20 mouse cellular contexts compared by ENCODE assay signal in the genomic region with DNA sequence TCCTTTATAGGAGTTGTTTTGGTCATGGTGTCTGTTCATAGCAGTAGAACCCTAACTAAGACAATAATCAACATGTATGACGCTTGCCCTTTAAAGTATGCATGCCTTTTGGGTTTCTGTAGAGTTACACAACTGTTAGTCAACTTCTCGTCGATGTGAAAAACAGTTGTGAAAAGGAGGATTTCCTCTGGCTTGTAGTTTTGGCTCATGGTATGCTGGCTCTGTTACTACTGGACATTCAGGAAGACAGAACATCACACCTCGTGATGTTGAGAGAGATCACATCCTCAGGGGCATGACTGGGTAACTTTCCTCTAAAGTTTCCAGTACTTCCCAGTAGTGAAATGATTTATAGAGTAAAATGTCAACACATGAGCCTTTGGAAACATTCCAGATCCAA.
"Had no signal": no experiment of that assay in that cellular context is flagged by ENCODE, and none has a peak within 500 bp of the region (broad histone marks: within the 10 kb centered on the region; RNA-seq: fewer than 3 reads in every experiment).

No protein-coding gene starts in this region.

- H3K36me3 ChIP-seq: limb, embryonic 10.5 days; limb, embryonic 13.5 days; liver, embryonic 12.5 days; liver, embryonic 15.5 days; lung, embryonic 15.5 days; midbrain, embryonic 12.5 days; midbrain, embryonic 15.5 days; neural tube, embryonic 13.5 days had no signal

- H3K4me3 ChIP-seq: layer of hippocampus, adult 2 months; limb, embryonic 10.5 days; limb, embryonic 13.5 days; liver, embryonic 12.5 days; liver, embryonic 15.5 days; lung, embryonic 15.5 days; midbrain, embryonic 12.5 days; midbrain, embryonic 15.5 days; myocyte; neural tube, embryonic 13.5 days had no signal

- H3K4me2 ChIP-seq: limb, embryonic 13.5 days; liver, embryonic 12.5 days; liver, embryonic 15.5 days; lung, embryonic 15.5 days; midbrain, embryonic 12.5 days; midbrain, embryonic 15.5 days; neural tube, embryonic 13.5 days had no signal

- H3K9ac ChIP-seq: limb, embryonic 13.5 days; liver, embryonic 12.5 days; liver, embryonic 15.5 days; lung, embryonic 15.5 days; midbrain, embryonic 12.5 days; midbrain, embryonic 15.5 days; neural tube, embryonic 13.5 days had no signal

- DNase-seq: kidney, adult 18-20 months; kidney, postnatal 10 days; layer of hippocampus, adult 9-11 months; liver; lung, adult 18-20 months; lung, postnatal 14 days; retina, postnatal 1 day; right cerebral cortex, postnatal 25 days; thymus, adult 18-20 months; thymus, postnatal 36 days had no signal

- H3K9me3 ChIP-seq: limb, embryonic 10.5 days; limb, embryonic 13.5 days; liver, embryonic 12.5 days; liver, embryonic 15.5 days; lung, embryonic 15.5 days; midbrain, embryonic 12.5 days; midbrain, embryonic 15.5 days; neural tube, embryonic 13.5 days had no signal

- ATAC-seq: liver, embryonic 12.5 days; midbrain, embryonic 15.5 days had no signal

- H3K27ac ChIP-seq: layer of hippocampus, adult 2 months; limb, embryonic 10.5 days; limb, embryonic 13.5 days; liver, embryonic 12.5 days; liver, embryonic 15.5 days; lung, embryonic 15.5 days; midbrain, embryonic 12.5 days; midbrain, embryonic 15.5 days; neural tube, embryonic 13.5 days had no signal
